Mouse (Mus musculus): ENCODE data around the gene Fam111a.

The Fam111a gene

GRCm38 (mm10) chr19:12633176-12633575, 87.6 kb downstream of the Fam111a start, which contains the start of gene Glyat:
Glyat (plus strand) TSS chr19:12633308.
- no peak for DNase-seq (ENCODE audit: low spot score in 2 of 2)

GRCm38 (mm10) chr19:12634259-12634658, 88.7 kb downstream of the Fam111a start:
- no peak for DNase-seq (ENCODE audit: low spot score in 2 of 2)

GRCm38 (mm10) chr19:12634963-12635362, 89.4 kb downstream of the Fam111a start:
- no peak for DNase-seq (ENCODE audit: low spot score in 2 of 2)

- DNase-seq (ENCODE audit: low spot score in 2 of 2): no peak
Observed at GRCm38 (mm10) chr19:12636863-12637262, 91.3 kb downstream of the Fam111a start.

GRCm38 (mm10) chr19:12638049-12638448, 92.5 kb downstream of the Fam111a start:
- no peak for DNase-seq (ENCODE audit: low spot score in 2 of 2)

All from left cerebral cortex, adult 9 months (tissue).